Mouse (Mus musculus) hindlimb bud, embryonic 11.5 days (tissue): ENCODE measurements around the gene Acoxl.

Experiments
- DNase-seq: peaks from one replicate; pipeline ENCODE4 v3.0.0-alpha.2; 2012; ENCODE audit warnings: low read depth, low spot score; ENCODE audit errors: extremely low spot score

The Acoxl gene

GRCm38 (mm10) chr2:128104815-128105214 is 266.1 kb downstream of the Acoxl start:
- no peak for DNase-seq

GRCm38 (mm10) chr2:128105651-128106050 is 267.0 kb downstream of the Acoxl start:
- no peak for DNase-seq

- no peak for DNase-seq
These were observed 272.9 kb downstream of the Acoxl start for GRCm38 (mm10) chr2:128111537-128111936.

GRCm38 (mm10) chr2:128114621-128115020 is 275.9 kb downstream of the Acoxl start:
- DNase-seq = no peak

GRCm38 (mm10) chr2:128115579-128115978 is 276.9 kb downstream of the Acoxl start:
- no peak for DNase-seq

- no peak for DNase-seq
These were observed 278.9 kb downstream of the Acoxl start for GRCm38 (mm10) chr2:128117605-128118004.

GRCm38 (mm10) chr2:128118971-128119370 is 280.3 kb downstream of the Acoxl start:
- no peak for DNase-seq

- no peak for DNase-seq
These were observed 283.8 kb downstream of the Acoxl start for GRCm38 (mm10) chr2:128122491-128122890.

GRCm38 (mm10) chr2:128122891-128123771 is 284.5 kb downstream of the Acoxl start:
- no peak for DNase-seq

- no peak for DNase-seq
These were observed 285.4 kb downstream of the Acoxl start for GRCm38 (mm10) chr2:128123921-128124683.

GRCm38 (mm10) chr2:128124693-128125092 is 286.0 kb downstream of the Acoxl start:
- DNase-seq = no peak

- no peak for DNase-seq
These were observed 287.2 kb downstream of the Acoxl start, which contains the start of gene Bcl2l11 for GRCm38 (mm10) chr2:128125635-128126470. Gene Bcl2l11, plus strand, starts transcription at chr2:128126038.

- no peak for DNase-seq
These were observed 287.9 kb downstream of the Acoxl start for GRCm38 (mm10) chr2:128126591-128127051.

GRCm38 (mm10) chr2:128127121-128127671 is 288.5 kb downstream of the Acoxl start:
- DNase-seq = no peak

- DNase-seq = no peak
These were observed 289.1 kb downstream of the Acoxl start for GRCm38 (mm10) chr2:128127691-128128292.

GRCm38 (mm10) chr2:128128532-128128931 is 289.9 kb downstream of the Acoxl start:
- no peak for DNase-seq

- no peak for DNase-seq
These were observed 292.8 kb downstream of the Acoxl start for GRCm38 (mm10) chr2:128131503-128131902.

GRCm38 (mm10) chr2:128132635-128133034 is 294.0 kb downstream of the Acoxl start:
- DNase-seq = no peak

- DNase-seq = no peak
These were observed 295.2 kb downstream of the Acoxl start for GRCm38 (mm10) chr2:128133865-128134264.

- no peak for DNase-seq
These were observed 295.8 kb downstream of the Acoxl start for GRCm38 (mm10) chr2:128134474-128134873.
